Mouse (Mus musculus) layer of hippocampus, postnatal 36 days (tissue): ENCODE results near the gene Olfr156. TPM values are rescaled to one million over a fixed set of nuclear protein-coding genes. Genes with fewer than 3 reads are reported as not detected.

Experiments used
- total RNA-seq, 2 experiments: library from RNA; stranded (reverse); gene quantifications; 2 replicates each; pipeline ENCODE4 v1.2.3; 2021

Olfr156 gene
- total RNA-seq, 2 experiments from 2014 or later: not detected

Other genes starting within 250 kb of the Olfr156 start
- gene Rgp1, start 245.2 kb downstream of the Olfr156 start, total RNA-seq: 10 to 100 TPM; 43.2 to 51.2 TPM
- gene Gba2, start 245.0 kb downstream of the Olfr156 start, total RNA-seq: 10 to 100 TPM; 58.8 to 59.6 TPM
- not detected for gene Msmp, start 239.4 kb downstream of the Olfr156 start, total RNA-seq
- 10 to 100 TPM; 51.6 to 59.1 TPM for gene Npr2, start 192.0 kb downstream of the Olfr156 start, total RNA-seq
- 1 to 10 TPM in 1 of 2 experiments, under 1 TPM in 1; 0.87 to 1.4 TPM for gene Spag8, start 170.3 kb downstream of the Olfr156 start, total RNA-seq
- gene Hint2, start 167.4 kb downstream of the Olfr156 start, total RNA-seq: 10 to 100 TPM; 29.6 to 33.2 TPM
- 10 to 100 TPM; 66.7 to 67.3 TPM for gene Tmem8b, start 154.9 kb downstream of the Olfr156 start, total RNA-seq
- gene Fam221b, start 154.8 kb downstream of the Olfr156 start, total RNA-seq: 1 to 10 TPM; 1.3 to 1.5 TPM
- gene Olfr70, start 123.1 kb downstream of the Olfr156 start, total RNA-seq: not detected
- not detected for gene Olfr71, start 113.6 kb downstream of the Olfr156 start, total RNA-seq
- gene Hrct1, start 96.7 kb downstream of the Olfr156 start, total RNA-seq: 1 to 10 TPM in 1 of 2 experiments, under 1 TPM in 1; 0.47 to 1.2 TPM
- 1 to 10 TPM in 1 of 2 experiments, under 1 TPM in 1; 0.61 to 1.1 TPM for gene Spaar, start 93.9 kb downstream of the Olfr156 start, total RNA-seq
- gene Olfr159, start 52.9 kb downstream of the Olfr156 start, total RNA-seq: not detected
- not detected for gene Olfr157, start 16.3 kb upstream of the Olfr156 start, total RNA-seq
- not detected for gene Olfr155, start 27.7 kb upstream of the Olfr156 start, total RNA-seq
- gene Reck, start 51.6 kb upstream of the Olfr156 start, total RNA-seq: 1 to 10 TPM; 5.8 to 7.5 TPM
- gene Glipr2, start 133.5 kb upstream of the Olfr156 start, total RNA-seq: 1 to 10 TPM; 2.2 TPM
- not detected for gene Ccin, start 159.6 kb upstream of the Olfr156 start, total RNA-seq
- 100 to 1,000 TPM; 280 to 304 TPM for gene Clta, start 180.6 kb upstream of the Olfr156 start, total RNA-seq